Mouse (Mus musculus) kidney, adult 2 months (tissue): ENCODE data around the gene Gm2832. TPM values are rescaled to one million over a fixed set of nuclear protein-coding genes. Genes with fewer than 3 reads are reported as not detected.
"Not testable (repeated sequence)": the region's sequence is repeated elsewhere in the genome, so short reads cannot be mapped to it uniquely, and the experiment has no call there.

Source experiments
- DNase-seq: peaks from one replicate; pipeline ENCODE4 v3.0.0; 2021
- H3K27ac ChIP-seq: fragments of 200-500 bp; 2 replicates; pipeline ENCODE4 v1.5.1; 2012; ENCODE audit warnings: low read depth, low read length, control low read depth, inconsistent platforms; ENCODE audit not compliant: insufficient read depth
- H3K27me3 ChIP-seq: fragments of 200-500 bp; replicated peaks from 2 replicates; pipeline ENCODE4 v1.6.1; 2012; ENCODE audit warnings: mild to moderate bottlenecking, moderate library complexity, low read length, inconsistent platforms; ENCODE audit not compliant: control insufficient read depth, insufficient read depth
- H3K36me3 ChIP-seq: fragments of 200-500 bp; 2 replicates; pipeline ENCODE4 v1.6.1; 2012; ENCODE audit warnings: mild to moderate bottlenecking, moderate library complexity, low read length, inconsistent platforms; ENCODE audit not compliant: control insufficient read depth, insufficient read depth
- H3K4me1 ChIP-seq: fragments of 200-500 bp; 2 replicates; pipeline ENCODE4 v1.6.1; 2011; ENCODE audit warnings: low read length; ENCODE audit not compliant: control insufficient read depth, insufficient read depth
- H3K4me3 ChIP-seq: fragments of 200-500 bp; 2 replicates; pipeline ENCODE4 v1.5.1; 2011; ENCODE audit warnings: mild to moderate bottlenecking, low read depth, low read length, control low read depth; ENCODE audit not compliant: insufficient read depth
- WGBS: fragments of 180-500 bp; shearing (Covaris S2); methylation state at CpG from one replicate; pipeline ENCODE4 v1.1.7; 2018; 5-methylcytosine and 5-hydroxymethylcytosine counted together
- polyA plus RNA-seq: library from polyadenylated mRNA; depleted of rRNA; stranded (reverse); fragments of >200 nt; gene quantifications from 2 replicates; pipeline ENCODE4 v1.2.3, GENCODE M21; 2012; rRNA removed

Gene Gm2832
- not detected in 2 replicates for polyA plus RNA-seq

DNA sequence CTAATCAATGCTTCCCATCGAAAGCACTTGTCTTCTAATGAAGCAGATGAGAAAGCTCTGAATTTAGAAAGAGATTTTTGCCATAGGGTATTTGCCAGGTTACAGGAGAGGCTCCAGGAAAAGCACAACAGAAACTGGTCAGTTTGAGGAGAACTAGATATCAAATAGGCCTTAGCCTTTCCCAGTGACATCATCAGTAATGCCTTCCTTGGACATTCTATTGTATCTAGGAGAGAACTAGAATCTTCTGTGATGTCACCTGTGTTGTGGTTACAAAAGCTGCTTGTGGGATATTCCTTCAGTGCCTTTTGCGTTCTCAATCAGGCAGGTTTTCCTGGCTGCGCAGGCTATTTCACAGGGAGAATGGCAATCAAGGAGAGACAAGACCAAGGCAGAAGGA is at the start of gene Gm2832:
Gene Gm2832, plus strand, starts transcription at position 301 of the 400 bp plus-strand sequence.
- H3K27ac ChIP-seq, DNase-seq, H3K4me3 ChIP-seq, H3K4me1 ChIP-seq, H3K27me3 ChIP-seq, H3K36me3 ChIP-seq: not testable (repeated sequence)
- 94% methylated on average over 2 of the region's 3 CpGs for WGBS

DNA sequence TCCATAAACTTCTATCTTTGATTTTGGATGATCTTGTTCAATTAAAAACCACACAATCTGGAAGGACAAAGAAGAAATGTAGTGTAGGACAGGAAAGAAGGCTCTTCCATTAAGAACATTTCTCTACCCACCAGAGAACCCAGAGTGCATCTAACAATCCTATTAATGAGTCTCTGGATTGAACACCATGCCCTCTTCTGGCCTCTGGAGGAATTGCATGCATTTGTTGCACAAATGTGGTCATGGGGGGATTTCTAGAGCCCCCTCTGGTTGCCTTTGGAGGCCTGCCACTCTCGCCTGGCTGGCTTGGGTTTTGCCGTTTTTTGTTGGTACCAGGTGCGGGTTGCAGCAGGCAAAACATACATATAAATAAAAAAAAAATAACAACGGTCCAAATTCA is 15.3 kb upstream of the Gm2832 start:
- H3K36me3 ChIP-seq, H3K27ac ChIP-seq, H3K4me3 ChIP-seq, H3K4me1 ChIP-seq, H3K27me3 ChIP-seq: not testable (repeated sequence)
- peak; percentile 60 for DNase-seq
- 45% methylated on average over 4 of the region's 4 CpGs for WGBS

DNA sequence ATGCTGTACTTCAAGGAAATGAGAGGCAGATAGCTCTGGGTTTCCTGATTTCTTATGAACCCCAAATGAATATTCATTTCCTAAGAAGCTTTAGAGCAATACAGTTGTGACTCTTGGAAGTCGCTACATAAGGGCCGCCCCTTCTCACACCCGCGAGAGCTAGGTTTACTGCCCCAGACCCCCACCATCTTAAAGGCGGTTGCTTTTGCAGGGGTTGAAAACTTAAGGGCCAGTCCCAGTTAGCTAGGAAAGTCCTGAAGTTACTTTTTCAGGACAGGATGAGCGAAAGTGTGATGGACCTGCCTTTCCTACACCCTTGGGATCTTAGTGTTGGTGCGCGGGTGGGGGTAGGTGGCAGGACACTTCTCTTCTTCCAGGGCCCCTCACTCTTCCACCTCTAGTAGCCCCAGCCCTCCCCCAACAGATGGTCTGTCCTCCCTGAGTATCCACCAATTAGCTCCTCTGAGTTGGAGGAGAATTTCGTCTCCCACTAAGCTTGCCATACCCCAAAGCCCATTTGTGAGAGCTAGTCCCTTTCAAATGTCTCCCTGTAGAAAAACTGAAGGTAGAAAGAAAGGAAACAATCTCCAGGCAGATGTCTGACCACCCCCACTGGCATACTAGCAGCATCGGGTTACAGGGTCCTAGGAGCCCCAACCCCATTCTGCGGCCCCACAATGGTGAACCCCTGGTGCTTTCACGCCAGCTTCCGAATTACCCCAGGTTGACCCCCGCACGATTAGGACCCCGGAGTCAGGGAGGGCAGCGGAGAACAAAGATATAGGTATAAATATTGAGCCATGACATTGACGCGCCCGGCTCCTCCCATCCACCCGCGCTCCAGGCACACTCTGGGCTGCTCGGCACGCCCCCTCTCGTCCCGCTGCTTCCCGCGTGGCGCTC is 14.5 kb upstream of the Gm2832 start:
- not testable (repeated sequence) for H3K4me3 ChIP-seq, H3K4me1 ChIP-seq, H3K36me3 ChIP-seq, H3K27me3 ChIP-seq, H3K27ac ChIP-seq, DNase-seq
- WGBS = 4% methylated on average over 28 of the region's 29 CpGs

DNA sequence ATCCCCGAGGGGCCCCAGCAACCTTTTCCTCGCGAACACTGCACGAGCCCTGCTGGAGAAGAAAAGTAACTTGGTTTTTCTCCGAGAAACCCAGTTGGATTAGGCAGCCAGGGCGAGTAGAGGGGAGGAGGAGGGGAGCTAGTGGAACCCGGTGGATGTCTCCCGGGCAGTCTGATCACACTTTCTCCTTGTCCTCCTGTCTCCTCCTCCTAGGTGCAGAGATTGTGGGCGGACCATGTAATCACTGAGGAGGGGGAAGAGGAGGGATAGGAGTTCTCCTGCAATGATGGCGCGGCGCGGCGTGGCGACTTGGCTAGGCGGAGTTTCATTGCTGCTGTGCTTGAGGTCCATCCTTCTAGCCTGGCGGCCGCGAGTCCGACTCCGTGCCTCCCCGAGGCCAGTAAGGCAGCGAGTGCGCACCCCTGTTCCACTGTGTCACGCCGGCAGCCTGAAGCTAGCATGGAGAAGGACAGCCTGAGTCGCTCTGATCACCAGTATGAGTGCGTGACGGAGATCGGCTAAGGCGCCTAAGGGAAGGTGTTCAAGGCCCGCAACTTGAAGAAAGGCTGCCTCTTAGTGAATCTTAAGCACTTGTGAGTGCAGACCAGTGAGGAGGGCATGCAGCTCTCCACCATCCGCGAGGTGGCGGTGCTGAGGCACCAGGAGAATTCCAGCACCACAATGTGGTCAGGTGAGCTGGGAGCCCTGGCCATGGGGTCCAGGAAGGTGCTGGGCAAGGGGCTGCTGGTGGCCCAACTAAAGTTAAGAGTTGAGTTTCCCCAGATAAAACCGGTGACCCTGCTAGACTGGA is 13.6 kb upstream of the Gm2832 start:
- not testable (repeated sequence) for H3K4me3 ChIP-seq, H3K27me3 ChIP-seq, H3K27ac ChIP-seq, H3K36me3 ChIP-seq, H3K4me1 ChIP-seq
- peak; percentile 44 for DNase-seq
- 0% methylated on average over 27 of the region's 36 CpGs for WGBS

DNA sequence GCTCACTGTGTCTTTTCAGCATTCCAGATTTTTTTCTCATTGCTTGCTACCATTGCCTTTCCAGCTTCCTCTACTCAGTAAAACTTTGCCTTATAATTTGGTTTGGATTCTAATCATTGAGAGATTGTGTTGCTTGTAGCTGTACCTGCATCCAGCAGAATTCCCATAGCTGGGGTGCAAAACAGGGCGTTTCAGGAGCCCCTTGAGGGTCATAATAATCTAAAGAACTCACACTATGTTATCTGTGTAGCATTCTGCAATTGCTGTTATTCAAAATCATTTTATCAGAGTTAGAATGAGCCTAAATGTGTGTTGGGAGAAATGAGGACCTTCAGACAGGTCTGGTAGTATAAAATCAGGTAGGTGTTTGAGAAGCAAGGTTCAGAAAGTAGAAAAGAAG is 7.4 kb downstream of the Gm2832 start:
- not testable (repeated sequence) for H3K4me3 ChIP-seq, H3K36me3 ChIP-seq, H3K27me3 ChIP-seq, H3K27ac ChIP-seq, DNase-seq, H3K4me1 ChIP-seq
- WGBS = 33% methylated on average over 1 of the region's 1 CpGs

Other genes with a start within 250 kb of the Gm2832 start
- gene Dydc2, start 209.6 kb upstream of the Gm2832 start, polyA plus RNA-seq = not detected in 2 replicates
- not detected in 2 replicates for gene Dydc1, start 205.9 kb upstream of the Gm2832 start, polyA plus RNA-seq
- gene Mat1a, start 173.8 kb upstream of the Gm2832 start, polyA plus RNA-seq = 0.03 and 0.05 TPM in 2 replicates
- gene Sftpa1, start 147.0 kb upstream of the Gm2832 start, polyA plus RNA-seq = not detected in 2 replicates
- 1.2 TPM in 2 replicates for gene Mbl1, start 127.3 kb upstream of the Gm2832 start, polyA plus RNA-seq
- gene Sftpd, start 93.7 kb upstream of the Gm2832 start, polyA plus RNA-seq = not detected in 2 replicates
- gene Gm5798, start 69.8 kb downstream of the Gm2832 start, polyA plus RNA-seq = not detected in 2 replicates
- not detected in 2 replicates for gene Gm7945, start 107.6 kb downstream of the Gm2832 start, polyA plus RNA-seq
- gene Gm6482, start 129.5 kb downstream of the Gm2832 start, polyA plus RNA-seq = not detected in 2 replicates
- gene Gm7954, start 174.7 kb downstream of the Gm2832 start, polyA plus RNA-seq = not detected in 2 replicates
- not detected in 2 replicates for gene Gm3486, start 210.7 kb downstream of the Gm2832 start, polyA plus RNA-seq